Mouse (Mus musculus): ENCODE measurements around the gene Cmtm5. TPM values are rescaled to one million over a fixed set of nuclear protein-coding genes. Genes with fewer than 3 reads are reported as not detected.
A peak's percentile ranks its signal among the peaks of the same experiment; 100 is the strongest.

The Cmtm5 gene
- total RNA-seq (2021) = under 1 TPM; 0.46 to 0.83 TPM
- long read RNA-seq, experiment 1, partial matches to known transcripts = 0 of 1 reads
- long read RNA-seq, experiment 1, other reads (novel, unspliced or antisense) = 1 of 1 reads
- long read RNA-seq, experiment 2 = 0 reads

GRCm38 (mm10) chr14:54935904-54936830, at the start of gene Cmtm5:
TSS of gene Cmtm5 (plus strand) at chr14:54936261.
- no peak for DNase-seq

- no peak for DNase-seq
Observed at GRCm38 (mm10) chr14:54892200-54892599, 43.9 kb upstream of the Cmtm5 start, which contains the start of gene Pabpn1. TSS of gene Pabpn1 (plus strand) at chr14:54892500.

- peak; percentile 96 to 97 for DNase-seq
Observed at GRCm38 (mm10) chr14:54893651-54894181, 42.3 kb upstream of the Cmtm5 start.

- peak; percentile 77 to 82 for DNase-seq
Observed at GRCm38 (mm10) chr14:54894296-54895151, 41.5 kb upstream of the Cmtm5 start.

GRCm38 (mm10) chr14:54897445-54897844, 38.6 kb upstream of the Cmtm5 start:
- no peak for DNase-seq

- peak; percentile 58 to 70 for DNase-seq
Observed at GRCm38 (mm10) chr14:54900383-54900782, 35.7 kb upstream of the Cmtm5 start.

- DNase-seq = no peak
Observed at GRCm38 (mm10) chr14:54903641-54904040, 32.4 kb upstream of the Cmtm5 start.

GRCm38 (mm10) chr14:54908682-54909081, 27.4 kb upstream of the Cmtm5 start:
- DNase-seq = no peak

GRCm38 (mm10) chr14:54912109-54912850, 23.8 kb upstream of the Cmtm5 start:
- DNase-seq = peak in 1 of 2 experiments; percentile 46

GRCm38 (mm10) chr14:54912886-54913285, 23.2 kb upstream of the Cmtm5 start, which contains the start of gene Slc22a17:
TSS of gene Slc22a17 (minus strand) at chr14:54913132.
- peak; percentile 76 to 84 for DNase-seq

- DNase-seq = no peak
Observed at GRCm38 (mm10) chr14:54913343-54913742, 22.7 kb upstream of the Cmtm5 start.

GRCm38 (mm10) chr14:54920076-54920685, 15.9 kb upstream of the Cmtm5 start:
- DNase-seq = no peak

GRCm38 (mm10) chr14:54924641-54925348, 11.3 kb upstream of the Cmtm5 start:
- no peak for DNase-seq

GRCm38 (mm10) chr14:54925349-54926342, 10.4 kb upstream of the Cmtm5 start, which contains the start of gene Efs:
TSS of gene Efs (minus strand) at chr14:54926126.
- DNase-seq = peak; percentile 51 to 62

- peak in 1 of 2 experiments; percentile 34 for DNase-seq
Observed at GRCm38 (mm10) chr14:54926401-54927158, 9.5 kb upstream of the Cmtm5 start.

GRCm38 (mm10) chr14:54927296-54927695, 8.8 kb upstream of the Cmtm5 start:
- no peak for DNase-seq

GRCm38 (mm10) chr14:54929801-54930200, 6.3 kb upstream of the Cmtm5 start:
- DNase-seq = no peak

- no peak for DNase-seq
Observed at GRCm38 (mm10) chr14:54930431-54930830, 5.6 kb upstream of the Cmtm5 start.
